Mouse (Mus musculus): Measurements from ENCODE around the gene 1700123L14Rik. TPM values are rescaled to one million over a fixed set of nuclear protein-coding genes. Genes with fewer than 3 reads are reported as not detected.
A peak's percentile ranks its signal among the peaks of the same experiment; 100 is the strongest.

The 1700123L14Rik gene
- total and polyA plus RNA-seq, 3 experiments, result not detected

GRCm38 (mm10) chr6:96173681-96174080 is 7.6 kb upstream of the 1700123L14Rik start:
- ATAC-seq (ENCODE audit: extremely low read depth, insufficient number of reproducible peaks, low FRiP score, poor library complexity, severe bottlenecking) (no peak), DNase-seq (ENCODE audit: low spot score) (no peak)
- peaks cover 5% of the 10 kb centered on the region; the same call in 1 of the 2 replicates for H3K9me3 ChIP-seq (replicated peaks)
- H3K36me3 ChIP-seq (replicated peaks), result no peaks in the 10 kb centered on the region
- no peak overlapping the region for H3K4me3 ChIP-seq (ENCODE audit: low read depth, low read length)
- TF ChIP-seq GATA2 (IDR thresholded peaks at IDR 0.05; ENCODE audit: borderline replicate concordance, low read depth, low read length) (no peak), GATA1 (IDR thresholded peaks at IDR 0.05; ENCODE audit: borderline replicate concordance, low read length) (no peak), POLR2AphosphoS5 (IDR thresholded peaks at IDR 0.05; ENCODE audit: insufficient replicate concordance, low read depth, low read length) (no peak), TAL1 (conservative IDR thresholded peaks at IDR 0.05; ENCODE audit: low read depth, low read length) (no peak), CTCF (IDR thresholded peaks at IDR 0.05; ENCODE audit: low read depth, low read length) (no peak)
- no peaks in the 10 kb centered on the region for H3K4me1 ChIP-seq (ENCODE audit: insufficient read depth, low read depth, low read length)
- no peaks in the 10 kb centered on the region for H3K27me3 ChIP-seq (ENCODE audit: insufficient read depth, low read length)

- ATAC-seq (ENCODE audit: extremely low read depth, insufficient number of reproducible peaks, low FRiP score, poor library complexity, severe bottlenecking), result no peak
Observed at GRCm38 (mm10) chr6:96167031-96167430, 988 bp upstream of the 1700123L14Rik start.

GRCm38 (mm10) chr6:96165403-96165802 is 640 bp downstream of the 1700123L14Rik start:
- TF ChIP-seq TAL1 (conservative IDR thresholded peaks at IDR 0.05; ENCODE audit: low read depth, low read length) (no peak), POLR2AphosphoS5 (IDR thresholded peaks at IDR 0.05; ENCODE audit: insufficient replicate concordance, low read depth, low read length) (no peak), CTCF (IDR thresholded peaks at IDR 0.05; ENCODE audit: low read depth, low read length) (no peak), GATA1 (IDR thresholded peaks at IDR 0.05; ENCODE audit: borderline replicate concordance, low read length) (no peak), GATA2 (IDR thresholded peaks at IDR 0.05; ENCODE audit: borderline replicate concordance, low read depth, low read length) (no peak)
- ATAC-seq (ENCODE audit: extremely low read depth, insufficient number of reproducible peaks, low FRiP score, poor library complexity, severe bottlenecking), result no peak

More at GRCm38 (mm10) chr6:96167031-96167430, 988 bp upstream of the 1700123L14Rik start:
- no peaks in the 10 kb centered on the region for H3K27me3 ChIP-seq (ENCODE audit: insufficient read depth, low read length)
- peaks cover 24% of the 10 kb centered on the region for H3K9me3 ChIP-seq (replicated peaks)
- no peak overlapping the region for H3K4me3 ChIP-seq (ENCODE audit: low read depth, low read length)
- H3K36me3 ChIP-seq (replicated peaks), result no peaks in the 10 kb centered on the region
- TF ChIP-seq GATA2 (IDR thresholded peaks at IDR 0.05; ENCODE audit: borderline replicate concordance, low read depth, low read length), result no peak
- no peak for TF ChIP-seq CTCF (IDR thresholded peaks at IDR 0.05; ENCODE audit: low read depth, low read length)
- TF ChIP-seq TAL1 (conservative IDR thresholded peaks at IDR 0.05; ENCODE audit: low read depth, low read length), result no peak
- no peak for TF ChIP-seq POLR2AphosphoS5 (IDR thresholded peaks at IDR 0.05; ENCODE audit: insufficient replicate concordance, low read depth, low read length)
- TF ChIP-seq GATA1 (IDR thresholded peaks at IDR 0.05; ENCODE audit: borderline replicate concordance, low read length), result no peak
- no peaks in the 10 kb centered on the region for H3K4me1 ChIP-seq (ENCODE audit: insufficient read depth, low read depth, low read length)
- no peak for DNase-seq (ENCODE audit: low spot score)

GRCm38 (mm10) chr6:96143326-96143725 is 22.7 kb downstream of the 1700123L14Rik start:
- Histone ChIP-seq H3K27me3 (ENCODE audit: insufficient read depth, low read length) (no peaks in the 10 kb centered on the region), H3K4me1 (ENCODE audit: insufficient read depth, low read depth, low read length) (no peaks in the 10 kb centered on the region), H3K9me3 (replicated peaks) (peaks cover 12% of the 10 kb centered on the region), H3K4me3 (ENCODE audit: low read depth, low read length) (no peak overlapping the region), H3K36me3 (replicated peaks) (no peaks in the 10 kb centered on the region)
- TF ChIP-seq POLR2AphosphoS5 (IDR thresholded peaks at IDR 0.05; ENCODE audit: insufficient replicate concordance, low read depth, low read length) (no peak), GATA1 (IDR thresholded peaks at IDR 0.05; ENCODE audit: borderline replicate concordance, low read length) (no peak), TAL1 (conservative IDR thresholded peaks at IDR 0.05; ENCODE audit: low read depth, low read length) (no peak), GATA2 (IDR thresholded peaks at IDR 0.05; ENCODE audit: borderline replicate concordance, low read depth, low read length) (no peak), CTCF (IDR thresholded peaks at IDR 0.05; ENCODE audit: low read depth, low read length) (no peak)
- ATAC-seq (ENCODE audit: extremely low read depth, insufficient number of reproducible peaks, low FRiP score, poor library complexity, severe bottlenecking), result no peak
- no peak for DNase-seq (ENCODE audit: low spot score)

More at GRCm38 (mm10) chr6:96165403-96165802, 640 bp downstream of the 1700123L14Rik start:
- H3K4me1 ChIP-seq (ENCODE audit: insufficient read depth, low read depth, low read length), result no peaks in the 10 kb centered on the region
- H3K36me3 ChIP-seq (replicated peaks), result no peaks in the 10 kb centered on the region
- H3K27me3 ChIP-seq (ENCODE audit: insufficient read depth, low read length), result no peaks in the 10 kb centered on the region
- 0 out of 2 replicates have a peak overlapping the region, but pooled peaks have one; percentile 32 for H3K4me3 ChIP-seq (ENCODE audit: low read depth, low read length)
- H3K9me3 ChIP-seq (replicated peaks), result peaks cover 24% of the 10 kb centered on the region
- DNase-seq (ENCODE audit: low spot score), result no peak

- Histone ChIP-seq H3K27me3 (ENCODE audit: insufficient read depth, low read length) (no peaks in the 10 kb centered on the region), H3K36me3 (replicated peaks) (no peaks in the 10 kb centered on the region), H3K9me3 (replicated peaks) (peaks cover 30% of the 10 kb centered on the region), H3K4me1 (ENCODE audit: insufficient read depth, low read depth, low read length) (no peaks in the 10 kb centered on the region), H3K4me3 (ENCODE audit: low read depth, low read length) (no peak overlapping the region)
- TF ChIP-seq TAL1 (conservative IDR thresholded peaks at IDR 0.05; ENCODE audit: low read depth, low read length), result no peak
- TF ChIP-seq GATA2 (IDR thresholded peaks at IDR 0.05; ENCODE audit: borderline replicate concordance, low read depth, low read length), result no peak
- no peak for TF ChIP-seq POLR2AphosphoS5 (IDR thresholded peaks at IDR 0.05; ENCODE audit: insufficient replicate concordance, low read depth, low read length)
- TF ChIP-seq GATA1 (IDR thresholded peaks at IDR 0.05; ENCODE audit: borderline replicate concordance, low read length), result no peak
- TF ChIP-seq CTCF (IDR thresholded peaks at IDR 0.05; ENCODE audit: low read depth, low read length), result no peak
- DNase-seq (ENCODE audit: low spot score) (no peak), ATAC-seq (ENCODE audit: extremely low read depth, insufficient number of reproducible peaks, low FRiP score, poor library complexity, severe bottlenecking) (no peak)
Observed at GRCm38 (mm10) chr6:96116534-96117272, 49.3 kb downstream of the 1700123L14Rik start.

GRCm38 (mm10) chr6:96116148-96116533 is 49.9 kb downstream of the 1700123L14Rik start:
- TF ChIP-seq GATA2 (IDR thresholded peaks at IDR 0.05; ENCODE audit: borderline replicate concordance, low read depth, low read length), result no peak
- H3K4me3 ChIP-seq (ENCODE audit: low read depth, low read length), result no peak overlapping the region

More at GRCm38 (mm10) chr6:96116148-96116533, 49.9 kb downstream of the 1700123L14Rik start:
- peaks cover 30% of the 10 kb centered on the region for H3K9me3 ChIP-seq (replicated peaks)
- no peaks in the 10 kb centered on the region for H3K4me1 ChIP-seq (ENCODE audit: insufficient read depth, low read depth, low read length)
- no peak for DNase-seq (ENCODE audit: low spot score)
- ATAC-seq (ENCODE audit: extremely low read depth, insufficient number of reproducible peaks, low FRiP score, poor library complexity, severe bottlenecking), result no peak
- no peaks in the 10 kb centered on the region for H3K27me3 ChIP-seq (ENCODE audit: insufficient read depth, low read length)
- no peaks in the 10 kb centered on the region for H3K36me3 ChIP-seq (replicated peaks)

Other genes starting within 250 kb of the 1700123L14Rik start
- not detected in 2 replicates for gene Fam19a1, start 53.1 kb downstream of the 1700123L14Rik start, total RNA-seq (2014; fragmentation: Nextera tagmentation)
- gene Fam19a1, start 53.1 kb downstream of the 1700123L14Rik start, total RNA-seq (2017), result 0.49 TPM in 1 of 2 replicates, not detected in the other
- not detected in 2 replicates for gene Fam19a1, start 53.1 kb downstream of the 1700123L14Rik start, polyA plus RNA-seq (2012)